Mouse (Mus musculus) neural tube, embryonic 13.5 days (tissue): Measurements from ENCODE around the gene Phactr1. TPM values are rescaled to one million over a fixed set of nuclear protein-coding genes. Genes with fewer than 3 reads are reported as not detected.
A peak's percentile ranks its signal among the peaks of the same experiment; 100 is the strongest.

Source experiments
- ATAC-seq: fragments of 200-750 bp; cut with Nextera tagmentation; 2 replicates; pipeline ENCODE4 v1.8.0; 2017; ENCODE audit warnings: low read depth, mild to moderate bottlenecking, moderate TSS enrichment, moderate library complexity
- H3K27ac ChIP-seq: fragments of 300-500 bp; sonication (generic); replicated peaks from 2 replicates; pipeline ENCODE4 v1.5.1; 2015; ENCODE audit warnings: moderate library complexity, mild to moderate bottlenecking, inconsistent platforms
- H3K27me3 ChIP-seq: fragments of 300-500 bp; sonication (generic); 2 replicates; pipeline ENCODE4 v1.6.1; 2015; ENCODE audit warnings: mild to moderate bottlenecking, inconsistent platforms
- H3K36me3 ChIP-seq: fragments of 300-500 bp; sonication (generic); 2 replicates; pipeline ENCODE4 v1.6.1; 2015; ENCODE audit warnings: mild to moderate bottlenecking, inconsistent platforms
- H3K4me1 ChIP-seq: fragments of 300-500 bp; sonication (generic); replicated peaks from 2 replicates; pipeline ENCODE4 v1.6.1; 2015; ENCODE audit warnings: inconsistent platforms
- H3K4me2 ChIP-seq: fragments of 300-500 bp; sonication (generic); 2 replicates; pipeline ENCODE4 v1.6.1; 2015; ENCODE audit warnings: inconsistent platforms, mild to moderate bottlenecking, moderate library complexity
- H3K4me3 ChIP-seq: fragments of 300-500 bp; sonication (generic); 2 replicates; pipeline ENCODE4 v1.5.1; 2015; ENCODE audit warnings: mild to moderate bottlenecking, inconsistent platforms
- H3K9ac ChIP-seq: fragments of 300-500 bp; sonication (generic); 2 replicates; pipeline ENCODE4 v1.6.1; 2015; ENCODE audit warnings: moderate library complexity, mild to moderate bottlenecking, inconsistent platforms
- H3K9me3 ChIP-seq: fragments of 300-500 bp; sonication (generic); 2 replicates; pipeline ENCODE4 v1.6.1; 2016; ENCODE audit warnings: inconsistent platforms
- WGBS: fragments of 180-500 bp; shearing (Covaris S2); methylation state at CpG from one replicate; pipeline ENCODE4 v1.1.7; 2015; 5-methylcytosine and 5-hydroxymethylcytosine counted together
- polyA plus RNA-seq: library from polyadenylated mRNA; unstranded; fragments of >200 nt; fragmentation: Nextera tagmentation; extraction: Ambion mirVana; gene quantifications from 2 replicates; pipeline ENCODE4 v1.2.1, GENCODE M21; 2015

Phactr1 gene
- polyA plus RNA-seq, 1 experiment from 2014 or later: 50.3 TPM

GRCm38 (mm10) chr13:42711510-42711909 lies 31.1 kb downstream of the Phactr1 start:
- H3K36me3 ChIP-seq: no peaks in the 10 kb centered on the region
- peak overlapping the region; percentile 18 for H3K4me3 ChIP-seq
- ATAC-seq: no peak
- no peak overlapping the region for H3K9ac ChIP-seq
- H3K27me3 ChIP-seq: peaks cover 6% of the 10 kb centered on the region; the same call in 1 of the 2 replicates
- no peaks in the 10 kb centered on the region for H3K9me3 ChIP-seq
- peaks cover 32% of the 10 kb centered on the region for H3K4me1 ChIP-seq
- no peak overlapping the region for H3K27ac ChIP-seq
- 40% methylated on average over 2 of the region's 2 CpGs for whole genome bisulfite sequencing
- peak overlapping the region; percentile 65 for H3K4me2 ChIP-seq

- WGBS: 5% methylated on average over 9 of the region's 9 CpGs
- Histone ChIP-seq H3K9me3 (no peaks in the 10 kb centered on the region), H3K27ac (peak overlapping the region; percentile 6), H3K4me3 (no peak overlapping the region), H3K4me2 (no peak overlapping the region), H3K9ac (no peak overlapping the region), H3K4me1 (peaks cover 25% of the 10 kb centered on the region), H3K27me3 (no peaks in the 10 kb centered on the region), H3K36me3 (no peaks in the 10 kb centered on the region)
- ATAC-seq: no peak
Measured at GRCm38 (mm10) chr13:42719401-42719800, 39.0 kb downstream of the Phactr1 start.

GRCm38 (mm10) chr13:42720135-42720534 lies 39.7 kb downstream of the Phactr1 start:
- Histone ChIP-seq H3K9me3 (no peaks in the 10 kb centered on the region), H3K4me2 (no peak overlapping the region), H3K4me3 (no peak overlapping the region), H3K27ac (no peak overlapping the region), H3K36me3 (no peaks in the 10 kb centered on the region), H3K4me1 (peaks cover 26% of the 10 kb centered on the region), H3K27me3 (no peaks in the 10 kb centered on the region), H3K9ac (no peak overlapping the region)
- no peak for ATAC-seq
- 16% methylated on average over 4 of the region's 4 CpGs for WGBS

- H3K27me3 ChIP-seq: no peaks in the 10 kb centered on the region
- peaks cover 31% of the 10 kb centered on the region for H3K4me1 ChIP-seq
- ATAC-seq: no peak
- H3K9me3 ChIP-seq: no peaks in the 10 kb centered on the region
- H3K4me3 ChIP-seq: no peak overlapping the region
- no peaks in the 10 kb centered on the region for H3K36me3 ChIP-seq
- WGBS: 3% methylated on average over 1 of the region's 1 CpGs
- no peak overlapping the region for H3K27ac ChIP-seq
- H3K9ac ChIP-seq: no peak overlapping the region
- no peak overlapping the region for H3K4me2 ChIP-seq
Measured at GRCm38 (mm10) chr13:42720648-42721047, 40.2 kb downstream of the Phactr1 start.

GRCm38 (mm10) chr13:42724011-42724410 lies 43.6 kb downstream of the Phactr1 start:
- Histone ChIP-seq H3K4me3 (no peak overlapping the region), H3K27me3 (no peaks in the 10 kb centered on the region), H3K4me1 (peaks cover 31% of the 10 kb centered on the region), H3K9ac (no peak overlapping the region), H3K27ac (no peak overlapping the region), H3K9me3 (no peaks in the 10 kb centered on the region), H3K4me2 (no peak overlapping the region), H3K36me3 (0 out of 2 replicates have a peak, but pooled peaks cover 3% of the 10 kb centered on the region)
- 93% methylated on average over 3 of the region's 3 CpGs for WGBS
- ATAC-seq: no peak

- Histone ChIP-seq H3K27ac (no peak overlapping the region; the same call in 1 of the 2 replicates), H3K9ac (no peak overlapping the region), H3K4me1 (peaks cover 13% of the 10 kb centered on the region; the same call in 1 of the 2 replicates), H3K9me3 (0 out of 2 replicates have a peak, but pooled peaks cover under 1% of the 10 kb centered on the region), H3K27me3 (no peaks in the 10 kb centered on the region), H3K4me3 (no peak overlapping the region), H3K36me3 (0 out of 2 replicates have a peak, but pooled peaks cover 3% of the 10 kb centered on the region), H3K4me2 (no peak overlapping the region)
- no peak for ATAC-seq
- 47% methylated on average over 7 of the region's 7 CpGs for WGBS
Measured at GRCm38 (mm10) chr13:42725709-42726231, 45.3 kb downstream of the Phactr1 start.

GRCm38 (mm10) chr13:42737486-42737885 lies 57.1 kb downstream of the Phactr1 start:
- WGBS: 77% methylated on average over 5 of the region's 5 CpGs
- Histone ChIP-seq H3K4me3 (no peak overlapping the region), H3K9ac (no peak overlapping the region), H3K9me3 (no peaks in the 10 kb centered on the region), H3K4me1 (no peaks in the 10 kb centered on the region), H3K4me2 (no peak overlapping the region), H3K27ac (no peak overlapping the region), H3K36me3 (no peaks in the 10 kb centered on the region), H3K27me3 (no peaks in the 10 kb centered on the region)
- no peak for ATAC-seq

- no peaks in the 10 kb centered on the region for H3K9me3 ChIP-seq
- ATAC-seq: no peak
- no peaks in the 10 kb centered on the region for H3K27me3 ChIP-seq
- H3K27ac ChIP-seq: no peak overlapping the region
- no peak overlapping the region for H3K9ac ChIP-seq
- no peaks in the 10 kb centered on the region for H3K4me1 ChIP-seq
- H3K36me3 ChIP-seq: no peaks in the 10 kb centered on the region
- no peak overlapping the region for H3K4me3 ChIP-seq
- 81% methylated on average over 5 of the region's 5 CpGs for WGBS
- no peak overlapping the region for H3K4me2 ChIP-seq
Measured at GRCm38 (mm10) chr13:42738152-42738551, 57.7 kb downstream of the Phactr1 start.

GRCm38 (mm10) chr13:42742226-42742625 lies 61.8 kb downstream of the Phactr1 start:
- ATAC-seq: no peak
- Histone ChIP-seq H3K9ac (no peak overlapping the region), H3K36me3 (no peaks in the 10 kb centered on the region)

GRCm38 (mm10) chr13:42744467-42744866 lies 64.0 kb downstream of the Phactr1 start:
- 65% methylated on average over 5 of the region's 5 CpGs for WGBS
- no peaks in the 10 kb centered on the region for H3K9me3 ChIP-seq
- H3K4me3 ChIP-seq: no peak overlapping the region
- H3K4me2 ChIP-seq: no peak overlapping the region
- no peaks in the 10 kb centered on the region for H3K27me3 ChIP-seq
- H3K36me3 ChIP-seq: no peaks in the 10 kb centered on the region
- H3K27ac ChIP-seq: no peak overlapping the region
- peaks cover 8% of the 10 kb centered on the region for H3K4me1 ChIP-seq
- ATAC-seq: no peak
- no peak overlapping the region for H3K9ac ChIP-seq

More at GRCm38 (mm10) chr13:42742226-42742625, 61.8 kb downstream of the Phactr1 start:
- Histone ChIP-seq H3K4me1 (peaks cover 8% of the 10 kb centered on the region), H3K27me3 (no peaks in the 10 kb centered on the region), H3K4me3 (no peak overlapping the region), H3K27ac (no peak overlapping the region), H3K9me3 (no peaks in the 10 kb centered on the region), H3K4me2 (no peak overlapping the region)

GRCm38 (mm10) chr13:42757654-42758400 lies 77.4 kb downstream of the Phactr1 start:
- Histone ChIP-seq H3K4me2 (0 out of 2 replicates have a peak overlapping the region, but pooled peaks have one; percentile 1), H3K4me1 (peaks cover 25% of the 10 kb centered on the region), H3K27ac (peak overlapping the region; percentile 61; the same call in 1 of the 2 replicates), H3K27me3 (no peaks in the 10 kb centered on the region), H3K4me3 (no peak overlapping the region), H3K9me3 (no peaks in the 10 kb centered on the region), H3K9ac (no peak overlapping the region), H3K36me3 (no peaks in the 10 kb centered on the region)
- 39% methylated on average over 11 of the region's 11 CpGs for WGBS
- ATAC-seq: peak; percentile 32; the same call in 1 of the 2 replicates

- Histone ChIP-seq H3K27me3 (no peaks in the 10 kb centered on the region), H3K9ac (no peak overlapping the region), H3K4me3 (no peak overlapping the region), H3K4me1 (peaks cover 25% of the 10 kb centered on the region), H3K36me3 (peaks cover 7% of the 10 kb centered on the region; the same call in 1 of the 2 replicates), H3K4me2 (no peak overlapping the region), H3K9me3 (no peaks in the 10 kb centered on the region), H3K27ac (0 out of 2 replicates have a peak overlapping the region, but pooled peaks have one; percentile 20)
- peak; percentile 52; the same call in 1 of the 2 replicates for ATAC-seq
- 74% methylated on average over 5 of the region's 5 CpGs for WGBS
Measured at GRCm38 (mm10) chr13:42759170-42759569, 78.7 kb downstream of the Phactr1 start.
